Mouse (Mus musculus) induced T-regulatory cell, adult 2 months (primary cell): Measurements from ENCODE around the gene Slc35c1.

ENCODE experiments used
- DNase-seq: peaks from one replicate; pipeline ENCODE4 v3.0.0-alpha.2; 2012; ENCODE audit warnings: low read depth

Gene Slc35c1

DNA sequence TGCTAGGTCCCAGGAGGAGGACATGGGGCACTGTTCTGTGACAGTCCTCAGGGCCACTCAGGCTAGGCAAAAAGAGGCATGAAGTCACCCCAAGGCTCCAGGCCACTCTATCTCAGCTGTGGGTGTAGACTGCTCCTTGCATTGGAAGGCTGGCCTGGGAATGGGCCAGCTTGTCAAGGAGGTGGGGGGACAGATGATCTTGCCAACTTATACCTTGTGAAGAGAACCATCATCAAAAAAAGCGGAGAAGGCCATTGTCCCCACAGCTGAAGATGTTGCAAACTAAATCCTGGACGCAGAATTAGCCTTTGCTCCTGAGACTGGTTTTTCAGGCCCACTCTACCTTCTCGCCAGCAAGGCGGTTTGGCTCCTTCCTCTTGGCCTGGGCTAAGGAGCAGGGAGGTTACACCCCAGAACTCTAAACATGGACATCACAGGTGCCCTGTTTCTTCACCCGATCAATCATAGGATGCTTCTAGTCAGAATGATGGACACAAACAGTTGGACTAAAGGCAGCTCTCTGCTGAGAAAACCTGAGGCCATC is 56.5 kb downstream of the Slc35c1 start:
- DNase-seq: no peak
